Mouse (Mus musculus) stomach, postnatal 0 days (tissue): ENCODE data around the gene Syt1. TPM values are rescaled to one million over a fixed set of nuclear protein-coding genes. Genes with fewer than 3 reads are reported as not detected.

Experiments
- ATAC-seq: fragments of 200-750 bp; cut with Nextera tagmentation; 2 replicates; pipeline ENCODE4 v1.8.0; 2017; ENCODE audit not compliant: low FRiP score, low TSS enrichment
- DNase-seq: peaks from one replicate; pipeline ENCODE4 v3.0.0-alpha.2; 2016; ENCODE audit warnings: low spot score
- H3K27ac ChIP-seq: fragments of 300-500 bp; sonication (generic); replicated peaks from 2 replicates; pipeline ENCODE4 v1.5.1; 2014; ENCODE audit warnings: mild to moderate bottlenecking, control low read depth
- H3K27me3 ChIP-seq: fragments of 300-500 bp; sonication (generic); 2 replicates; pipeline ENCODE4 v1.6.1; 2014; ENCODE audit warnings: low read length; ENCODE audit not compliant: control insufficient read depth, insufficient read depth
- H3K36me3 ChIP-seq: fragments of 300-500 bp; sonication (generic); 2 replicates; pipeline ENCODE4 v1.6.1; 2014; ENCODE audit warnings: low read length, mixed read lengths; ENCODE audit not compliant: control insufficient read depth, insufficient read depth
- H3K4me1 ChIP-seq: fragments of 300-500 bp; sonication (generic); replicated peaks from 2 replicates; pipeline ENCODE4 v1.6.1; 2014; ENCODE audit warnings: antibody characterized with exemption; ENCODE audit not compliant: control insufficient read depth, insufficient read depth
- H3K4me2 ChIP-seq: fragments of 300-500 bp; sonication (generic); replicated peaks from 2 replicates; pipeline ENCODE4 v1.6.1; 2014; ENCODE audit warnings: low read depth, mild to moderate bottlenecking, control low read depth, moderate library complexity
- H3K4me3 ChIP-seq: fragments of 300-500 bp; sonication (generic); 2 replicates; pipeline ENCODE4 v1.5.1; 2014; ENCODE audit warnings: low read depth, low read length, control low read depth
- H3K9ac ChIP-seq: fragments of 300-500 bp; sonication (generic); 2 replicates; pipeline ENCODE4 v1.6.1; 2014; ENCODE audit warnings: mild to moderate bottlenecking, low read length, control low read depth, mixed read lengths
- H3K9me3 ChIP-seq: fragments of 300-500 bp; sonication (generic); 2 replicates; pipeline ENCODE4 v1.6.1; 2016; ENCODE audit warnings: low read length; ENCODE audit not compliant: control insufficient read depth
- CTCF ChIP-seq: IDR thresholded peaks from 2 replicates; pipeline ENCODE4 v1.5.1; 2016; ENCODE audit warnings: antibody characterized with exemption, low read depth, mild to moderate bottlenecking, moderate library complexity
- EP300 ChIP-seq: optimal IDR thresholded peaks from 2 replicates; pipeline ENCODE3; 2016; ENCODE audit warnings: antibody characterized with exemption
- WGBS: fragments of 180-500 bp; shearing (Covaris S2); extraction: QIAGEN DNeasy Blood & Tissue Kit; methylation state at CpG from one replicate; pipeline ENCODE4 v1.1.7; 2014; 5-methylcytosine and 5-hydroxymethylcytosine counted together
- polyA plus RNA-seq: library from polyadenylated mRNA; unstranded; fragments of >200 nt; fragmentation: Nextera tagmentation; extraction: Ambion mirVana; gene quantifications from 2 replicates; pipeline ENCODE4 v1.2.1, GENCODE M21; 2015

Gene Syt1
- polyA plus RNA-seq, 1 experiment from 2014 or later, result 3.5 TPM

DNA sequence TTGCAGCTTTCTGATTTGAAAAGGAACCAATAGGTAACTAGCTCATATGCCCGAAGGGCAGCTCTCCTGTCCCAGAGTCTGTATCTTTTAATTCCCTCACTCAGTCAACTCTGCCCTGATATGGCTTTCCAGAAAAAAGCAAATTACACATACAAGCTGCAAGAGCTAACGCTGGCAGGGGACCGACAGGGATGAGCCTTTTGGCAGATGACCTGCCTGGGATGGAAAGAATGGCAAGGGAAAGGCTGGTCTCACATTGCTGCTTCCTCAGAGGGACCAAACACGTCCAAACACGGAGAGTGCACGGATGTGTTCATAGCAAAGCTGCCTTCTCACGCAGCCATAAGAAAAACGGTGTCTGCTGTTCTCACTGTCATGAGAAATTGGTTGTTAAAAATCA lies 58.6 kb downstream of the Syt1 start:
- ATAC-seq (no peak), DNase-seq (no peak)
- TF ChIP-seq CTCF (no peak), EP300 (no peak)
- Histone ChIP-seq H3K9me3 (no peaks in the 10 kb centered on the region), H3K4me1 (no peaks in the 10 kb centered on the region), H3K27me3 (no peaks in the 10 kb centered on the region), H3K4me2 (no peak overlapping the region), H3K4me3 (no peak overlapping the region), H3K9ac (no peak overlapping the region), H3K27ac (no peak overlapping the region), H3K36me3 (no peaks in the 10 kb centered on the region)
- 73% methylated on average over 8 of the region's 8 CpGs for WGBS

DNA sequence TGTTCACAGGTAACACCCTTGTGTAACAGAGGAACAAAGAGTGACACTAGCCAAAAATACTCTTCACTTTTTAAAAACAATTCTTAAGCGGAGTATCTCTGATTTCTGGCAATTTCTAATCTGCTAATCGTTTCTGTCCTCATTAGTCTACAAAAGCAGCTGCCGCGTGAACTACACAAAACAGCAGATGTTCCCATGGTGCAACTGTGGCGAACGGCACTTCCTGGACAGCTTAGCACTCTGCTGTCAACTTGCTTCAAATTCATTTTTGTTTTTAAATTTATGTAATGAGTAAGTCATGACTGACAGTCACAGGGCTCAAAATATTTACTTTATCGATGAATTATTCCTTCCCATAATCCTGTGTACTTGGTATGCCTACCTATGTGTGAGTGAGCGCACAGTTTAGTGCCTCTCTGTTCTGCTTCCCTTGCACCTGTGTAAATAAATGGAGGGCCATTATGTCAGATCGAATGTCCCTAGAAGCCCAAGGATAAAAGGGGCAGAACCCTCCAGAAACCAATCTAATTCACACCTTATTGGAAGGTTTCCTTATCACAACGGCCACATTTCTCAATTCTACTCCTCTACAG lies 73.8 kb downstream of the Syt1 start:
- H3K27ac ChIP-seq, result no peak overlapping the region
- H3K9me3 ChIP-seq, result no peaks in the 10 kb centered on the region
- H3K9ac ChIP-seq, result no peak overlapping the region
- ATAC-seq (no peak), DNase-seq (no peak)
- H3K36me3 ChIP-seq, result no peaks in the 10 kb centered on the region
- no peaks in the 10 kb centered on the region for H3K4me1 ChIP-seq
- WGBS, result 55% methylated on average over 10 of the region's 10 CpGs
- no peak overlapping the region for H3K4me3 ChIP-seq
- no peak overlapping the region for H3K4me2 ChIP-seq
- H3K27me3 ChIP-seq, result no peaks in the 10 kb centered on the region
- TF ChIP-seq CTCF, result no peak
- no peak for TF ChIP-seq EP300

DNA sequence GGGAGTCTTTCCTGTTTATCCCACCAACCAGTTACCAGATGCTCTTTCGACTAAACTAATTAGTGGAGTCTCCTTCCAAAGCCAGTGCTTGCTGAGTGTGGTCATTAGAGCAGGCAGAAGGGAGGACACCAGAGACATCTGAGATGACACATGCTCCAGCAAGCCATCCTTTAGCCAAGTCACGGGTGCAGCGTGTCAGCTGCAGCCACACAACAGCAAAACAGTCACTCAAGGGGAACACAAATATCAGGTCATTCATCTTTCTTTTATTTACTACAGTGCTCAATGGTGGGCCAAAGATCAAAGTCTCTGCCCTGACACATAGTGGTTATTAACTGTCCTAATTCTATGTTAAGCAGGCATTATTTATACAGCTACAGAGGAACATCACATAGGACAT lies 80.5 kb downstream of the Syt1 start:
- H3K4me2 ChIP-seq, result no peak overlapping the region
- H3K9ac ChIP-seq, result no peak overlapping the region
- no peaks in the 10 kb centered on the region for H3K36me3 ChIP-seq
- H3K4me3 ChIP-seq, result no peak overlapping the region
- DNase-seq (no peak), ATAC-seq (no peak)
- no peaks in the 10 kb centered on the region for H3K9me3 ChIP-seq
- H3K4me1 ChIP-seq, result no peaks in the 10 kb centered on the region
- 66% methylated on average over 3 of the region's 3 CpGs for WGBS
- H3K27me3 ChIP-seq, result no peaks in the 10 kb centered on the region
- no peak for TF ChIP-seq CTCF
- no peak for TF ChIP-seq EP300
- no peak overlapping the region for H3K27ac ChIP-seq

DNA sequence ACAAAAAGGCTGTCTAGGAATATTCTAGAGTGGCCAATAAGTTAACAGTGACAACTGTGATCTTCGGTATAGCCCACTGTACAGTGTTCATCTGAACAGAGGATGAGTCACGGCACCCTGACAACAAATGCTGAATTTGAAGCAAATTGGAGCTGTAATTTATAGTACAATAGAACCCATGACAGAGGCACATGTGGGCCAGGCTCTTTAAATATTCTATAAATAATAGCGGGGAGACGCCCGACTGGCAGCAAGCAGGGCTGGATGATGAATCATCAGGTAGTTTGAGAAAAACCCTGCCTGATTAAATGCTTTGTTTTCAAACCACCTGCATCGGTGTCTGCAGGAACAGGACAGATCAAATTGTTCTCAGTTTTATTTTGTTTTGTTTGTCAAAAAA lies 81.1 kb downstream of the Syt1 start:
- no peak overlapping the region for H3K27ac ChIP-seq
- no peak overlapping the region for H3K4me2 ChIP-seq
- ATAC-seq (no peak), DNase-seq (no peak)
- H3K9ac ChIP-seq, result no peak overlapping the region
- WGBS, result 54% methylated on average over 6 of the region's 6 CpGs
- H3K4me3 ChIP-seq, result no peak overlapping the region
- H3K27me3 ChIP-seq, result no peaks in the 10 kb centered on the region
- H3K36me3 ChIP-seq, result no peaks in the 10 kb centered on the region
- H3K4me1 ChIP-seq, result no peaks in the 10 kb centered on the region
- H3K9me3 ChIP-seq, result no peaks in the 10 kb centered on the region
- TF ChIP-seq CTCF, result no peak
- no peak for TF ChIP-seq EP300

DNA sequence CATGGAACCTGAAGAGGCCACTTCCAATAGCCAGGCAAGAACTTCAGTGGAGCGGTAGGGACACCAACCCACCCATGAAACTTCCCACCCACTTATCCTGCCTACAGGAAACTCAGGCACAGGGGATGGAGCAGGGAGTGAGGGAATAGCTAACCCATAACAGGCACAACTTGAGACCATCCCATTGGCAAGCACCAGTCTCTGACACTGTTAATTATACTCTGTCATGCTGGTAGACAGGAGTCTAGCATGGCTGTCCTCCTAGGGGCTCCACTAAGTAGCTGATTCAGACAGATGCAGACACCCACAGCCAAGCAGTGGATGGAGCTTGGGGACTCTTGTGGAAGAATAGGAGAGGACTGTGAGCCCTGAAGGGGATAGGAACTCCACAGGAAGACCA lies 105.5 kb downstream of the Syt1 start:
- H3K36me3 ChIP-seq, result no peaks in the 10 kb centered on the region
- H3K27me3 ChIP-seq, result no peaks in the 10 kb centered on the region
- no peak for DNase-seq
- ATAC-seq, result no peak
- H3K9me3 ChIP-seq, result no peaks in the 10 kb centered on the region
- no peak overlapping the region for H3K4me2 ChIP-seq
- no peak overlapping the region for H3K27ac ChIP-seq
- WGBS, result 100% methylated on average over 1 of the region's 1 CpGs
- no peak overlapping the region for H3K4me3 ChIP-seq
- no peaks in the 10 kb centered on the region for H3K4me1 ChIP-seq
- TF ChIP-seq EP300 (no peak), CTCF (no peak)
- no peak overlapping the region for H3K9ac ChIP-seq

DNA sequence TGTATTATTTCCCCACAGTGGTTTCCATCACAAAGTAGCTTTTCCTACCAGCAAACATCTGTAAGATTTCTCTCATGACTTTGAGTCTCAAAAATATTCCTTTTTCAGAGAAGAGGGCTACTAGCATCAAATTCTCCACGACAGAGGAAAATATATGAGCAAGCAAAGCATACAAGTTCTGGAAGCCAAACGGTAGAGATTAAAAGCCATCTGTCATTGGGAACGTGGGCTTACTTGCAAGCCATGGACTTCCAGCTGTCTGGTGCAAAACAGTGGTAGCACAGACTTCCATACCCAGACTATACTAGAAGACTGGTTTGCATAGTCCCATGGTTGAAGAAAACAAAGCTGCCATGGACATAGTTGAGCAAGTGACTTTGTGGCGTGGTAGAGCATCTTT lies 106.4 kb downstream of the Syt1 start:
- WGBS, result 52% methylated on average over 4 of the region's 4 CpGs
- no peak for ATAC-seq

More for the DNA sequence above, 106.4 kb downstream of the Syt1 start:
- Histone ChIP-seq H3K4me3 (no peak overlapping the region), H3K27me3 (no peaks in the 10 kb centered on the region), H3K27ac (no peak overlapping the region), H3K4me1 (no peaks in the 10 kb centered on the region), H3K4me2 (no peak overlapping the region), H3K9ac (no peak overlapping the region), H3K9me3 (no peaks in the 10 kb centered on the region), H3K36me3 (no peaks in the 10 kb centered on the region)
- TF ChIP-seq CTCF, result no peak
- TF ChIP-seq EP300, result no peak
- no peak for DNase-seq
